Mouse (Mus musculus) limb, embryonic 12.5 days (tissue): ENCODE measurements around the gene Fanca. TPM values are rescaled to one million over a fixed set of nuclear protein-coding genes. Genes with fewer than 3 reads are reported as not detected.

ENCODE experiments used
- ATAC-seq: fragments of 200-750 bp; cut with Nextera tagmentation; 2 replicates; pipeline ENCODE4 v1.8.0; 2017; ENCODE audit warnings: low read depth, moderate TSS enrichment; ENCODE audit not compliant: insufficient number of reproducible peaks, insufficient read depth, low FRiP score, low TSS enrichment
- H3K27ac ChIP-seq: fragments of 300-500 bp; sonication (generic); 2 replicates; pipeline ENCODE4 v1.5.1; 2016; ENCODE audit warnings: mild to moderate bottlenecking, moderate library complexity
- H3K27me3 ChIP-seq: fragments of 300-500 bp; sonication (generic); 2 replicates; pipeline ENCODE4 v1.6.1; 2016; ENCODE audit warnings: mild to moderate bottlenecking, moderate library complexity
- H3K36me3 ChIP-seq: fragments of 300-500 bp; sonication (generic); 2 replicates; pipeline ENCODE4 v1.6.1; 2016; ENCODE audit warnings: mild to moderate bottlenecking, moderate library complexity
- H3K4me1 ChIP-seq: fragments of 300-500 bp; sonication (generic); replicated peaks from 2 replicates; pipeline ENCODE4 v1.6.1; 2016
- H3K4me2 ChIP-seq: fragments of 300-500 bp; sonication (generic); 2 replicates; pipeline ENCODE4 v1.6.1; 2016; ENCODE audit warnings: mild to moderate bottlenecking, moderate library complexity
- H3K4me3 ChIP-seq: fragments of 300-500 bp; sonication (generic); replicated peaks from 2 replicates; pipeline ENCODE4 v1.5.1; 2016; ENCODE audit warnings: mild to moderate bottlenecking
- H3K9ac ChIP-seq: fragments of 300-500 bp; sonication (generic); replicated peaks from 2 replicates; pipeline ENCODE4 v1.6.1; 2016; ENCODE audit warnings: mild to moderate bottlenecking, moderate library complexity
- H3K9me3 ChIP-seq: fragments of 300-500 bp; sonication (generic); 2 replicates; pipeline ENCODE4 v1.6.1; 2016; ENCODE audit warnings: mild to moderate bottlenecking, moderate library complexity
- WGBS: fragments of 180-500 bp; shearing (Covaris S2); methylation state at CpG from one replicate; pipeline ENCODE4 v1.1.7; 2016; 5-methylcytosine and 5-hydroxymethylcytosine counted together
- polyA plus RNA-seq: library from polyadenylated mRNA; unstranded; fragments of >200 nt; fragmentation: Nextera tagmentation; extraction: Ambion mirVana; gene quantifications from 2 replicates; pipeline ENCODE4 v1.2.1, GENCODE M21; 2016

The Fanca gene
- polyA plus RNA-seq, 1 experiment from 2014 or later = 40.0 TPM

GRCm38 (mm10) chr8:123331301-123331700 is 12.9 kb upstream of the Fanca start:
- peaks cover 7% of the 10 kb centered on the region; the same call in 1 of the 2 replicates for H3K4me1 ChIP-seq
- H3K27ac ChIP-seq = no peak overlapping the region
- WGBS = 81% methylated on average over 2 of the region's 2 CpGs
- no peak overlapping the region for H3K4me2 ChIP-seq
- H3K9ac ChIP-seq = no peak overlapping the region
- no peaks in the 10 kb centered on the region for H3K36me3 ChIP-seq
- no peak overlapping the region for H3K4me3 ChIP-seq
- no peaks in the 10 kb centered on the region for H3K9me3 ChIP-seq
- peaks cover 54% of the 10 kb centered on the region for H3K27me3 ChIP-seq
- ATAC-seq = no peak

- Histone ChIP-seq H3K27ac (no peak overlapping the region), H3K36me3 (no peaks in the 10 kb centered on the region), H3K9me3 (no peaks in the 10 kb centered on the region), H3K9ac (no peak overlapping the region), H3K27me3 (peaks cover 54% of the 10 kb centered on the region), H3K4me3 (no peak overlapping the region), H3K4me2 (no peak overlapping the region), H3K4me1 (peaks cover 7% of the 10 kb centered on the region; the same call in 1 of the 2 replicates)
- no peak for ATAC-seq
- WGBS = 70% methylated on average over 6 of the region's 6 CpGs
Measured at GRCm38 (mm10) chr8:123330701-123331100, 12.3 kb upstream of the Fanca start.

- Histone ChIP-seq H3K27ac (no peak overlapping the region), H3K9me3 (no peaks in the 10 kb centered on the region), H3K4me3 (no peak overlapping the region), H3K4me2 (no peak overlapping the region), H3K36me3 (no peaks in the 10 kb centered on the region), H3K4me1 (peaks cover 7% of the 10 kb centered on the region; the same call in 1 of the 2 replicates), H3K9ac (no peak overlapping the region), H3K27me3 (peaks cover 49% of the 10 kb centered on the region)
- whole genome bisulfite sequencing = 85% methylated on average over 5 of the region's 5 CpGs
- no peak for ATAC-seq
Measured at GRCm38 (mm10) chr8:123329961-123330360, 11.6 kb upstream of the Fanca start.

- peaks cover 43% of the 10 kb centered on the region for H3K27me3 ChIP-seq
- no peak for ATAC-seq
Measured at GRCm38 (mm10) chr8:123329350-123329749, 11.0 kb upstream of the Fanca start.

GRCm38 (mm10) chr8:123328552-123328951 is 10.2 kb upstream of the Fanca start:
- Histone ChIP-seq H3K9ac (no peak overlapping the region), H3K4me2 (no peak overlapping the region), H3K4me1 (peaks cover 7% of the 10 kb centered on the region; the same call in 1 of the 2 replicates), H3K4me3 (no peak overlapping the region), H3K9me3 (no peaks in the 10 kb centered on the region), H3K27me3 (peaks cover 35% of the 10 kb centered on the region), H3K36me3 (no peaks in the 10 kb centered on the region), H3K27ac (no peak overlapping the region)
- no peak for ATAC-seq
- WGBS = 94% methylated on average over 2 of the region's 2 CpGs

More at GRCm38 (mm10) chr8:123329350-123329749, 11.0 kb upstream of the Fanca start:
- Histone ChIP-seq H3K9ac (no peak overlapping the region), H3K4me3 (no peak overlapping the region), H3K4me1 (peaks cover 7% of the 10 kb centered on the region; the same call in 1 of the 2 replicates), H3K27ac (no peak overlapping the region), H3K4me2 (no peak overlapping the region), H3K36me3 (no peaks in the 10 kb centered on the region), H3K9me3 (no peaks in the 10 kb centered on the region)
- WGBS = 77% methylated on average over 4 of the region's 4 CpGs

GRCm38 (mm10) chr8:123319522-123320164 is 1.3 kb upstream of the Fanca start:
- Histone ChIP-seq H3K4me2 (no peak overlapping the region), H3K27ac (no peak overlapping the region), H3K27me3 (no peaks in the 10 kb centered on the region), H3K4me3 (no peak overlapping the region), H3K4me1 (peaks cover 14% of the 10 kb centered on the region), H3K9me3 (no peaks in the 10 kb centered on the region), H3K9ac (no peak overlapping the region), H3K36me3 (no peaks in the 10 kb centered on the region)
- 33% methylated on average over 7 of the region's 7 CpGs for WGBS
- ATAC-seq = no peak

GRCm38 (mm10) chr8:123317781-123318466 is 452 bp downstream of the Fanca start:
- Histone ChIP-seq H3K4me1 (peaks cover 14% of the 10 kb centered on the region), H3K9ac (peak overlapping the region; percentile 68), H3K27me3 (no peaks in the 10 kb centered on the region), H3K36me3 (peaks cover 5% of the 10 kb centered on the region; the same call in 1 of the 2 replicates), H3K27ac (no peak overlapping the region), H3K4me2 (peak overlapping the region; percentile 80), H3K4me3 (peak overlapping the region; percentile 66), H3K9me3 (no peaks in the 10 kb centered on the region)
- peak; percentile 77 for ATAC-seq
- 4% methylated on average over 21 of the region's 21 CpGs for WGBS

- Histone ChIP-seq H3K27me3 (no peaks in the 10 kb centered on the region), H3K4me3 (no peak overlapping the region), H3K4me2 (no peak overlapping the region), H3K27ac (no peak overlapping the region), H3K36me3 (peaks cover 42% of the 10 kb centered on the region), H3K9me3 (no peaks in the 10 kb centered on the region), H3K9ac (no peak overlapping the region), H3K4me1 (no peaks in the 10 kb centered on the region)
- 70% methylated on average over 4 of the region's 4 CpGs for WGBS
- ATAC-seq = no peak
Measured at GRCm38 (mm10) chr8:123308738-123309137, 9.6 kb downstream of the Fanca start.

- ATAC-seq = no peak
- Histone ChIP-seq H3K27ac (no peak overlapping the region), H3K36me3 (peaks cover 62% of the 10 kb centered on the region), H3K4me1 (no peaks in the 10 kb centered on the region), H3K4me2 (no peak overlapping the region), H3K9me3 (no peaks in the 10 kb centered on the region), H3K9ac (no peak overlapping the region), H3K27me3 (no peaks in the 10 kb centered on the region), H3K4me3 (no peak overlapping the region)
- WGBS = 93% methylated on average over 11 of the region's 11 CpGs
Measured at GRCm38 (mm10) chr8:123298301-123298700, 20.1 kb downstream of the Fanca start.

- no peak for ATAC-seq
- Histone ChIP-seq H3K4me1 (no peaks in the 10 kb centered on the region), H3K36me3 (peaks cover 83% of the 10 kb centered on the region), H3K9me3 (no peaks in the 10 kb centered on the region), H3K4me2 (no peak overlapping the region), H3K27me3 (no peaks in the 10 kb centered on the region), H3K4me3 (no peak overlapping the region), H3K9ac (no peak overlapping the region), H3K27ac (no peak overlapping the region)
- 83% methylated on average over 2 of the region's 2 CpGs for WGBS
Measured at GRCm38 (mm10) chr8:123292785-123293184, 25.6 kb downstream of the Fanca start.

- Histone ChIP-seq H3K4me3 (no peak overlapping the region), H3K27me3 (no peaks in the 10 kb centered on the region), H3K9me3 (no peaks in the 10 kb centered on the region), H3K4me1 (no peaks in the 10 kb centered on the region), H3K4me2 (no peak overlapping the region), H3K27ac (no peak overlapping the region), H3K36me3 (peaks cover 84% of the 10 kb centered on the region), H3K9ac (no peak overlapping the region)
- ATAC-seq = no peak
- 85% methylated on average over 3 of the region's 3 CpGs for WGBS
Measured at GRCm38 (mm10) chr8:123292281-123292680, 26.1 kb downstream of the Fanca start.
